Mouse (Mus musculus): ENCODE measurements around the gene Apopt1.

The Apopt1 gene

GRCm38 (mm10) chr12:111713004-111713651 lies at the start of gene Apopt1, which contains the start of gene Bag5:
Apopt1 (plus strand) TSS chr12:111713261.
Bag5 (minus strand) TSS chr12:111713257.
- peak; percentile 88 to 91 for DNase-seq

GRCm38 (mm10) chr12:111664144-111664634 lies 48.9 kb upstream of the Apopt1 start:
- DNase-seq: no peak

GRCm38 (mm10) chr12:111665041-111665880 lies 47.8 kb upstream of the Apopt1 start:
- no peak for DNase-seq

GRCm38 (mm10) chr12:111666380-111666779 lies 46.7 kb upstream of the Apopt1 start:
- DNase-seq: no peak

- DNase-seq: no peak
These were observed 45.6 kb upstream of the Apopt1 start for GRCm38 (mm10) chr12:111667421-111667820.

- DNase-seq: peak; percentile 90 to 97
These were observed 44.6 kb upstream of the Apopt1 start for GRCm38 (mm10) chr12:111668457-111668912.

- DNase-seq: no peak
These were observed 43.9 kb upstream of the Apopt1 start for GRCm38 (mm10) chr12:111669000-111669788.

- no peak for DNase-seq
These were observed 43.1 kb upstream of the Apopt1 start for GRCm38 (mm10) chr12:111669961-111670360.

- DNase-seq: no peak
These were observed 42.6 kb upstream of the Apopt1 start for GRCm38 (mm10) chr12:111670371-111670971.

GRCm38 (mm10) chr12:111670976-111671375 lies 42.1 kb upstream of the Apopt1 start:
- no peak for DNase-seq

GRCm38 (mm10) chr12:111671431-111671902 lies 41.6 kb upstream of the Apopt1 start:
- no peak for DNase-seq

- peak; percentile 67 to 71 for DNase-seq
These were observed 40.9 kb upstream of the Apopt1 start, which contains the start of gene Ckb for GRCm38 (mm10) chr12:111672176-111672575. Ckb (minus strand) TSS chr12:111672338.

- DNase-seq: no peak
These were observed 40.5 kb upstream of the Apopt1 start for GRCm38 (mm10) chr12:111672581-111672980.

GRCm38 (mm10) chr12:111674850-111675486 lies 38.1 kb upstream of the Apopt1 start:
- no peak for DNase-seq

GRCm38 (mm10) chr12:111675797-111676580 lies 37.1 kb upstream of the Apopt1 start:
- no peak for DNase-seq

GRCm38 (mm10) chr12:111677421-111677820 lies 35.6 kb upstream of the Apopt1 start:
- DNase-seq: peak in 1 of 2 experiments; percentile 45

- DNase-seq: peak; percentile 87
These were observed 35.0 kb upstream of the Apopt1 start, which contains the start of gene Trmt61a for GRCm38 (mm10) chr12:111677882-111678669. Trmt61a (plus strand) TSS chr12:111678105.

- no peak for DNase-seq
These were observed 34.5 kb upstream of the Apopt1 start for GRCm38 (mm10) chr12:111678670-111678933.

GRCm38 (mm10) chr12:111678997-111679396 lies 34.1 kb upstream of the Apopt1 start:
- no peak for DNase-seq

- DNase-seq: no peak
These were observed 32.4 kb upstream of the Apopt1 start for GRCm38 (mm10) chr12:111680661-111681060.
